Mouse (Mus musculus) left cerebral cortex, postnatal 25 days (tissue): Measurements from ENCODE around the gene Creld2. TPM values are rescaled to one million over a fixed set of nuclear protein-coding genes. Genes with fewer than 3 reads are reported as not detected.
A peak's percentile ranks its signal among the peaks of the same experiment; 100 is the strongest.
"Not testable (repeated sequence)": the region's sequence is repeated elsewhere in the genome, so short reads cannot be mapped to it uniquely, and the experiment has no call there.

Source experiments
- DNase-seq, 2 experiments: peaks; one replicate each; pipeline ENCODE4 v3.0.0; 2022; ENCODE audit warnings: low spot score in 2 of 2, mixed read lengths in 1 of 2
- intact Hi-C: fragments of 180-260 bp; cut with DNase I; formaldehyde crosslinking; loops from one replicate; pipeline ENCODE4 v1.15.1; 2025
- total RNA-seq, 2 experiments: library from RNA; stranded (reverse); gene quantifications; 2 replicates each; pipeline ENCODE4 v1.2.3; 2021

The Creld2 gene
- 10 to 100 TPM; 27.3 to 27.8 TPM for total RNA-seq

DNA sequence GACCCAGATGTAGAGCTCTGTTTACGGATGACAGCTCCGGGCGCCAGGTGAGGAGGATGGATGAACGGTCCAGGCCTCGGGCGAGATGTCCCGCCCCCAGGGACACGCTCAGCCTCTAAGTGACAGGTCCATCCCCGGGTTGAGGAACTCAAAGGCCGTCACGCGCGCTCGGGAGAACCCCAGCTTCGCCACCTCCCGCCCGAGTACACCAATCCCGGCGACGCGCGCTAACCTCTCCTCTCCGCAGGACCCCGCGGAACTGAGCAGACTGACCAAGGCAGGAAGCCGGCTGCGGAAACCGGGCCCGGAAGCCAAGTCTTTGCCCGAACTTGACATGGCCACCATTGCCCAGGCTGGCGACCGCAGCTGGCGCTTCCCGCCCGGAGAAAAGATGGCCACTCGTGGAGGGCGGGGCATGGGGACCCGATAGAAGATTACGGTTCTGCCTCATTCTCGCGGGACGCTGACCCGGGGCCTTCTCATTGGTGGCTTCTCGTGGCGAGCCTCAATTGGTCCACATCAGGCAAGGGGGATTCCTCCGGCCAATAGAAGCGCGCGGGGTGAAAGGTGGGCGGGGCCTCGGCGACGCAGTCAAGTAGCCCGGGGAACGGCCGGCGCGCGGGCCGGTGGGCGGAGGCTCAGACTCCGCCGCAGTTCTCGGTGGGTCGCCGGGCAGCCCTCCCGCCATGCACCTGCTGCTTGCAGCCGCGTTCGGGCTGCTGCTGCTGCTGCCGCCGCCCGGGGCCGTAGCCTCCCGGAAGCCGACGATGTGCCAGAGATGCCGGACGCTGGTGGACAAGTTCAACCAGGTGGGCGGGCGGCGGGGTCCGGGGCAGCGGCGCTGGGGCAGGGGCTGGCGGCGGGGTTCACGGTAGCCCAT is at the start of gene Creld2, which contains the start of gene Alg12:
Gene Creld2, plus strand, starts transcription at position 621 of the 880 bp plus-strand sequence.
Gene Alg12, minus strand, starts transcription at position 293 of the 880 bp plus-strand sequence.
- DNase-seq = peak; percentile 100
- intact Hi-C loops = no loop called here

DNA sequence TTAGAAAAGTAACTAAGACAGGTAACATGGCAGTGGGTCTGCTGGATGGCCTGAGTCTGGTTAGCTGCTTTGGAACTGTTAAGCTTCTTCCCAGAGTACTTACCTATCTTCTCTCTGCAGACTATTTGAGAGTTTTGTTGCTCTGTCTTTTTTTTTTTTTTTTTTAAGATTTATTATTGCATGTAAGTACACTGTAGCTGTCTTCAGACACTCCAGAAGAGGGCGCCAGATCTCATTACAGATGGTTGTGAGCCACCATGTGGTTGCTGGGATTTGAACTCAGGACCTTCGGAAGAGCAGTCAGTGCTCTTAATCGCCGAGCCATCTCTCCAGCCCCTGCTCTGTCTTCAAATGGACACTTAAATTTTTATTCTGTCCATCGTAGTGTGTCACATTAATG is 44.8 kb upstream of the Creld2 start:
- intact Hi-C loops, DNase-seq: not testable (repeated sequence)

DNA sequence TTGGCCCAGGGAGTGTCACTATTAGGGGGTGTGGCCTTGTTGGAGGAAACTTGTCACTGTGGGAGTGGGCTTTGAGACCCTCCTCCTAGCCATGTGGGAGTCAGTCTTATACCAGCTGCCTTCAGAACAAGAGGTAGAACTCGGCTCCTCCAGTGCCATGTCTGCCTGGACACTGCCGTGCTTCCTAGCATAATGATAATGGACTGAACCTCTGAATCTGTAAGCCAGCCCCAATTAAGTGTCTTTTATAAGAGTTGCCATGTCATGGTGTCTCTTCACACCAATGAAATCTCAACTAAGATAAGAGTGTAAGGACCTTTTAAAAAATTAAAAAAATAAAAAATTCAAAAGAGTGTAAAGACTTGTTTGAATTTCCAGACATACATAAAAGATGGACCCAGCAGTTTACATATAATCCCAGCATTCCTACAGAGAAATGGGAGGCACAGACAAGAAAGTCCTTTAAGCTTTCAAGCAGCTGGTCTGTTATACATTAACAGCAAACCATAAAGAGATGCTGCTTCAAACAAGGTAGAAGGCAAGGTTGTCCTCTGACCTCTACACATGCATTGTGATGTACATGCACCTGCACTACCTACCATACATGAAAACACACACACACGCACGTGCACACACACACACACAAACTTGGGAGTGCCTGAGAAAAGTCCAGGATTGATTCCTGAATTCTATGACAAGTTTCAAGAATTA is 27.2 kb upstream of the Creld2 start:
- intact Hi-C loops = no loop called here
- no peak for DNase-seq

DNA sequence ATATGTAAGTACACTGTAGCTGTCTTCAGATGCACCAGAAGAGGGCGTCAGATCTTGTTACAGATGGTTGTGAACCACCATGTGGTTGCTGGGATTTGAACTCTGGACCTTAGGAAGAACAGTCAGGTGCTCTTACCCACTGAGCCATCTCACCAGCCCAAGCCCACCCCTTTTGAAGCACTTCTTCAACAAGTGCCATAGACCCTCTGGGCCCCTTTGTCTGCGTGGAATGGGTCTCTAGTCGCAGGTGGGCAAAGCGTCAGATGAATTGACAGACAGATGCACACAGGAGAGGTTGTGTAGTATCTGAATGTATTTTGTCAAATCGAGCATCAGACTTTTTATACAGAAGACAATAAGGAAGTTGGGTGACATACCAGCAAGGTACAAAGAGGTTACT is 24.7 kb upstream of the Creld2 start:
- DNase-seq, intact Hi-C loops: not testable (repeated sequence)

DNA sequence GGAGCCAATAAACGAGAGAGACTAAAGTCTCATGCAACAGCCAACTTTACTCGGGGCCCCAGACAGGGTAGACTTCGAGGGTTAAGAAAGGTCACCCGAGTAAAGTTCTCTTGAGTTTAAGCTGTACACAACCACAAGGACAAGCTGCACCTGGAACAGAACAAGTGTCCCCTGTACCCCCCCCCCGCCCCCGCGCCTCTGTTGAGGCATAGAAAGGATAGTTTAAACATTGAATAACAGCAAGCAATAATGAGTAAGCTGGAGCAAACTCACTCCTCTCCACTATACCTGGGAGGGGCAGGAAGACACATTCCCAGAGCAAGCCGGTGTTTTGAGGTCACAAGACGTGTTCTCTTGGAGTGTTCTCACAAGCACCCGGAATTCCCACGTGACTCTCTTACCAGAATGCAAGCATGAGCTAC is 19.5 kb upstream of the Creld2 start:
- intact Hi-C loops = no loop called here
- DNase-seq = no peak

DNA sequence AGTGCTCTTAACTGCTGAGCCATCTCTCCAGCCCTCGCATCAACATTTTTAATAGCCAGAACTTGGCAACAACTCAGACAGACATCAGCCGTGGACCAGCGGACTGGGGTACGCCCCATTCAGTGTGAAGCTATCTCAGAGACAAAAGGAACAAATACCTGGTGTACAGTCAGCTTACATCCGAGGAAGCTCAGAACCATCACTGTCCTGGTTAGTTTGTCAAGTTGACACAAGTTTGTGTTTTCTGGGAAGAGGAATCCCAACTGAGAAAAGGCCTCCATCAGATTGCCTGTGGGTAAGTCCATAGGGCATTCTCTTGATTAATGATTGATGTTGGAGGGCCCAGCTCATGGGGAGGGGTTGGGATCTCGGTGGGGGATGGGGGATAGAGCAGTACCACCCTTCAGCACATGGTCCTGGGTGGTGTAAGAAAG is 18.5 kb upstream of the Creld2 start:
- no peak for DNase-seq

DNA sequence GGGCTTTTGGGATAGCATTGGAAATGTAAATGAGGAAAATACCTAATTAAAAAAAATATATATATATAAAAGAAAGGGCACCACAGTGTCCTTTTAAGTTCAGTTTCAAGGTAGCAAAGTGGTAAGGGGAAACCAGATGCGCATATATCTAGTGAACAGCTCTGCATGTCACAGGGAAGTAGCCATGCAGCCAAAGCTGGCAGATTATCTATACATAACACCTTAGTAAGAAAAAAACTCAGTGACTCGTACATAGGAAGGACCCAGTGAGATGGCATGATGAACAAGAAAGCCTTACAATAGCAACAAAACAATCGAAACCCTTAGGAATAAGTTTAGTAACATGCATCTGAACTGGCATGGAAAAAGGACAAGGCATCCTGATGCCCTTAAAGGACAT is 17.5 kb upstream of the Creld2 start:
- intact Hi-C loops = no loop called here
- no peak for DNase-seq

More for the DNA sequence above, 18.5 kb upstream of the Creld2 start:
- intact Hi-C loops = no loop called here

DNA sequence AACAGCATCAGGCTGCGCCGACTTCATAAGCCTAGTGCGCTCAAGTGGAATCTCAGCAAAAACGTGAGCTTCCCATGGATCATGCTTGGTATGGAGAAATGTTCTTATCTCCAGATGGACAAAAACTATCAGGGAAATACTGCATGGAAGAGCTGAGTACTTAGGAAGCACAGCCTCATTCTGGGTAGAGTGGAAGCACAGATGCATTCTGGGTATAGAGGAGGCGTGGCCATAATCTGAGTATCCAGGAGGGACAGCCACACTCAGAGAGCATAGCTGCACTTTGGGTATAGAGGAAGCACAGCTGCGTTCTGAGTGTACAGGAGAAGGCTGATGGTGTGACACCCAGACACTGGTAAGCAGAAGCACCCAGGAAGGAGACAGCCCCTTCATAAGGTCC is 17.1 kb upstream of the Creld2 start:
- no peak for DNase-seq
- intact Hi-C loops = no loop called here

DNA sequence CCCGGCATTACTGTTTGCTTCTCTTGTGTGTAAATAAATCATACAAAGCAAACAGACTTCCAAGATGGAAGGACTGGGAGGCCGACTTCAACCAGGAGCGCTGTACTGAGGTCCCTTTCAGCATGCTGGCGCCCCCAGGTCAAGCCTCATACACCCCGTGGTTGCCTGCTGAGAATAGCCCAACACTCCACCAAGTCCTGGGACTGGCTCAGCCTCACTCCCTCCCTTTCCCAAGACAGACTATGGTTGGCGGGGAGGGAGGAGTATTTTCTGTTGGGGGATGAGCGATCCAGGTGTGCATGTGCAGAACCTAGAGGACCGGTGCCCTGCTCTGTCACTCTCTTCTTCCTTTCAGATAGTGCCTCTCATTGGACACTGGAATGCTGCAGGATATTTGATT is 11.3 kb upstream of the Creld2 start:
- intact Hi-C loops = no loop called here
- DNase-seq = no peak

DNA sequence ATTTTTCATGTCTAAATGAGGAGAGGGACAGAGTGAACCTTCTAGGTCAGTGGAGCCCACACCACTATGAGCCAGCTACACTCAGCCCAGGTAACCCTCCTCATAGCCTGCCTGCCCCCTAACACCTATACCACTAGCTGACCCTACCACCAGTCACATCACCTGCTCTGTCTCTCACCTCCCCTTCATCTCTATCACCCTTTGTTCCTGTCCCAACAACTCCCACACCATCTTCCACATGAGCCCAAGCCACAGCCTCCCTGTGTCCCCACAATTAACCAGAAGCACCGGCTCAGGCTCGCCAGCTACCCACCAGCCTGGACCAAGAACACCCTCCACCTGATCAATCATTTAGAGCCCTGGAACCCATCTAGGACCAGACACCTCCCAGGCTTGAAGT is 9.1 kb upstream of the Creld2 start:
- no peak for DNase-seq
- intact Hi-C loops = no loop called here

DNA sequence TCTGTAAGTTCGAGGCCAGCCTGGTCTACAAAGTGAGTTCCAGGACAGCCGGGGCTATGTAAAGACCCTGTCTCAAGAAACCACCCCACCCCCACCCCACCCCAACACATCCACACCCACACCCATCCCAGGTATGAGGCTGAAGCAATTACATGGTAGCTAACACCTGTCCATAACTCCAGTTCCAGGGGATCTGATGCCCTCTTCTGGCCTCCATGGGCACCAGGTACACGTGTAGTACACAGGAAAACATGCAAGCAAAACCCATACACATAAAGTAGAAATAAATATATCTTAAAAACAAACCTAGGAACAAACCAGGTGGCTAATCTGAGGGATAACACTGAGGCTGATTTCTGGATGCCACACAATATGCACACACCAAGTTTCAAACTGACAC is 6.2 kb upstream of the Creld2 start:
- DNase-seq = no peak
- intact Hi-C loops = no loop called here

DNA sequence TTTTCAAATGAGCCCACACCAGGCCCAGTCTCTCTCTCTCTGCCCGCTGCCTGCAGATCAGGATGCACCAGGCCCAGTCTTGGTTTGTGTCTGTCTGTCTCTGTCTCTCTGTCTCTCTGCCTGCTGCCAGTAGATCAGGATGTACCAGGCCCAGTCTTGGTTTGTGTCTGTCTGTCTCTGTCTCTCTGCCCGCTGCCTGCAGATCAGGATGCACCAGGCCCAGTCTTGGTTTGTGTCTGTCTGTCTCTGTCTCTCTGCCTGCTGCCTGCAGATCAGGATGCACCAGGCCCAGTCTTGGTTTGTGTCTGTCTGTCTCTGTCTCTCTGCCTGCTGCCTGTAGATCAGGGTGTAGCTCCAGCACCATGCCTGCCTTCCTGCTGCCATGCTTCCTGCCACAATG is 5.6 kb upstream of the Creld2 start:
- intact Hi-C loops, DNase-seq: not testable (repeated sequence)

DNA sequence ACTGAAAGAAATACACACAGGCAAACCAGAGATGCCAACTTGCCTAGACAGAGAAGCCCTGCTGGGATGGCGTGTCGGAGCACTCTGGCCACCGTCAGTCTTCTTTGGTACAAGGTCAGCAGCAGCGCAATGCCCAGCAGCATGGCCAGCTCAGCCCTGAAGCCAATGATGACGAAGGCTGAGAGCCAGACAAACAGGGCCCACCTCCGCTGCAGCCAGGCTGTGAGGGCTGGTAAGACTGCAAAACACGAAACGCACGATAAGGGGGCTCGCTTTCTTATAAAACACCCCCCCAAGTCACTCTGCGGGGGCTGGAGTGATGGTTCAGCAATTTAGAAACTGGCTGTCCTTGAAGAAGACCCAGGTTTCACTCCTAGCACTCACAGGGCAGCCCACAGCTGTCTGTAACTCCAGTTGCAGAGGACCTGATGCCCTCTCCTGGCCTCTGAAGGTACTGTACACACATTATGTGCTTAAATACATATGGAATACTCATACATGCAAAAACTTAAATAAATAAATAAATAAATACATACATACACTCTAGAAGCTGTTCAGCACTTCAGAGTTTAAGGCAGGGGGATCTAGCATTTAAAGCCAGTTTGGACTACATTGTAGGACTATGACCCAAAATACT is 4.9 kb upstream of the Creld2 start:
- intact Hi-C loops = no loop called here
- no peak for DNase-seq

DNA sequence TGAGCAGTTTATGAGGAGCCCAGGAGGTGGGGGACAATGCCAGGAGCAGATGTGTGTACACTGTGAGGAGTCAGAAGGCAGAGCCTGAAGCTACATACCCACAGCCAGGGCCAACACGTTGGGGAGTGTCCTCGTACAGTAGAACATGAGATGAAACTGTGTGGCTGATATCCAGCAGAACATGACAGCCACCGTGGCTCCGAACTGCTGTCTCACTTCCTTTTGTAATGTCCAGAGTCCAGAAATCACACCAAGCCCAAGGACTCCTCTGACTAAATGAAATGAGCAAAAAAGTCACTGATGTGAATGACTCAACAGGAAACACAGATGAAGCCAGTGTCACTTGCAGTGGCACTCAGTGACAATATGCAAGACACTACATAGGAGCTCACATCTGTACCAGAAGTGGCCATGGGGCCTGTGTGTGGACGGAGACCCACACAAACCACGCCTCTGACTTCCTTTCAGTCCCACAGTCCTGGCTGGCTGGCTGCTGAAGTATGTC is 4.2 kb upstream of the Creld2 start:
- no peak for DNase-seq
- intact Hi-C loops = no loop called here

DNA sequence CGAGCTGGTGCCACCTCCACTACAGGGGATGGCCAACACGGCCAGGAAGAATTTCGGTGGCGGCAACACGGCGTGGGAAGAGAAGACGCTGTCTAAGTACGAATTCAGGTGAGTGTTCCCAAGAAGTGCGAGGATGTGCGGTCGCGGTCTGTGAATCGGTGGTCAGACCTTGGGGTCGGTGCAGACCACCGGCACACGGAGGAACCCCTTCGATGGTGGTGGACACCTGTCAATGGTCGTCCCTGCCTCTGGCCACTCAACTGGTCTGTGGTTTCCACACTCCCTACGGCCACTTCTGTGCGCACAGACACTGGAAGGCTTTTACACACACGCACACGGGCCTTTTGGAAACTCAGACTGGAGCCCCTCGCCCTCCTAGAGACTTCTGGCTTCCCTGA is 459 bp downstream of the Creld2 start:
- intact Hi-C loops = loop anchor here (10.0 kb wide), 1 partner anchor 395 kb away; the partner anchor contains the start of gene Ppp6r2
- no peak for DNase-seq

DNA sequence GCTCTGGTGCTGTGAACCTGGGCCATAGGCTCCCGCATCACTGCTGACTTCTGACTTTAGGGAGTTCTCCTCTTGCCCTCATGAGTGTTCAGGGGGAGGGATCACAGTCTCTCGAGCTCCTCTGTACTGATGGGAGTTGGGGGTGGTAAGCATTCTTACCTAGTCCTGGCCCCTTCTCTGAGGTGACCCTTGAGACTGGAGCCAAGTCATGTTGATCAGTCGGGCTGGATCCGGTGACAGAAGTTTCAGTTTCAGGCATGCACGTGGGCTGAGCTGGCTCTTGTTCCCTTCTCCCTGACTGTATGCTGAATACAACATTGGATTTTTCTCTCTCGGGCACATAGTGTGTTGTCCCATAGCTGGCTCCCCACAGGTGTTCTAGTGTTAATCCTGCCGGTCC is 2.0 kb downstream of the Creld2 start:
- no peak for DNase-seq
- intact Hi-C loops = loop anchor here (10.0 kb wide), 1 partner anchor 393 kb away; the partner anchor contains the start of gene Ppp6r2

DNA sequence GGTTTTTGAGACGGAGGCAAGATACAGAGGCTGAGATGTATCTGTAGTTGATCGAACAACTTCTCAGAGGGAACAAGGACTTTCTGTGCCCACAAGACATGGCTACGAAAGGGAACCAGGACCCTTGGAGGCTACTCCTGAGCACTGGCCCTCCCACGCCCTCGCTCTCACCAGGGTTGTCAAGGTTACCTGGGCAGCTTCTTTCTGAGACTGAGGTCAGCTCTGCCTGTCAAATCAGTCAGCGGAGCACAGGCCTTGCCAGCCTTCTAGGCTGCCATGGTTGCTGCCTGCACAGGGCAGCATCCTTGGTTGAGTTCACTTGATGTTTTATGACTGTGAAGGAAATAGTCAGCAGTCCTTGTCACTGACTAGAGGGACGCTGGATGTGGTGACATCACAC is 3.1 kb downstream of the Creld2 start:
- intact Hi-C loops = loop anchor here (10.0 kb wide), 1 partner anchor 392 kb away; the partner anchor contains the start of gene Ppp6r2
- DNase-seq = no peak

DNA sequence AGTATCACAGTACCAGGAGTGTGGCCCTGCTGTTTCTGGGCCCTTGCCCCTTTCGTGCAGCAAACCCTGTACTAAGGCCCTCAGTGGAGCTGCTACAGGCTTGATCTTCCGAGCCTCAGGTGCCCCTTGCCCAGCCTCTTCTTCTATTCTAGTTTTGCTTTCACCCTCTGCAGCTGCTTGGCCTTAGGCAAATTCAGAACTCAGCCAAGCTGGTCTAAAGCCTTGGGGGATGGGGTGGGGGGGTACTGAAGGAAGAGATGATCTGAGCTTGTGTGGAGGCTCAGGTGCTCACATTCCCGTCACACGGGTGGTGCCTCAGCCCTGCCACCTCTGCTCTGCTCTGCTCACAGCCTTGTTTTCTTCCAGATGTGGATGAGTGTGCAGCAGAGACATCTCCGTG is 3.9 kb downstream of the Creld2 start:
- DNase-seq = no peak
- intact Hi-C loops = loop anchor here (10.0 kb wide), 1 partner anchor 391 kb away; the partner anchor contains the start of gene Ppp6r2

DNA sequence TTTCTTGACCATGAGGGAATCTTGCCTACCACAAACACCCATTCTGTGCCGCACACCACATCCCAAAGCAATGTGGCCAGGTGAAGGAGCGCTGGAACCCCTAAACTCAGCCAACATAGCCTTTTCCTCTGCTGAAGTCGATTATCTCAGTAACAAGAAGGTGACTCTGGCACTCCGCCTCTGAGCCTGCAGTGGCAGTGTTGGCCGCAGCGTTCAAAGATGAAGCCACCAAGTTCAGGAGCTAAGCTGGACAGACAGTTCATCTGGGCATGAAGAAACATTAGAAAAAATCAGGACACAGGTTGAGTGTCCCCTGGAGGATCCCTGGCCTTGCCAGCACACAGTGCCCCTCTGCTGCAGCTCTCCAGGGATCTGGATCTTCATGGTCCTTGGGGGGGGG is 8.0 kb downstream of the Creld2 start:
- intact Hi-C loops = loop anchor here (5.0 to 10.0 kb wide), 3 partner anchors 35 to 387 kb away; partner anchors contain the start of genes Pim3, Ppp6r2 and Trabd
- no peak for DNase-seq
